Comparison of ENCODE assay signal across 8 mouse cellular contexts in genomic region chr6:122669406-122670200, GRCm38 (mm10). TPM values are rescaled to one million over a fixed set of nuclear protein-coding genes. Genes with fewer than 3 reads are reported as not detected.
DNase-seq lines count a peak whose midpoint lies in the region.

No protein-coding gene starts in this region.

- DNase-seq in adrenal gland, adult (ENCODE audit: inconsistent age in 2 of 2, low spot score in 1 of 2) = peak; percentile 83 to 97
- DNase-seq in embryo, embryonic 10.5 days (ENCODE audit: low spot score) = peak; percentile 99
- DNase-seq in gastrocnemius, postnatal 14 days = peak; percentile 88
- DNase-seq in induced T-regulatory cell, adult 2 months (ENCODE audit: low read depth) = peak; percentile 92
- DNase-seq in left cerebral cortex, adult 8-10 months (ENCODE audit: low spot score in 2 of 2) = peak; percentile 93 to 98
- peak; percentile 100 for DNase-seq in right cerebral cortex, adult 2 months (ENCODE audit: low spot score in 2 of 2)
- peak; percentile 78 for DNase-seq in urinary bladder, postnatal 10 days (ENCODE audit: low spot score)

- no peaks in the 10 kb centered on the region for H3K9me3 ChIP-seq in megakaryocyte, embryonic 14.5 days

- intact Hi-C loops in gastrocnemius, postnatal 14 days (cut with DNase I; ENCODE audit: low total_unique reads) = loop anchor here (5.0 kb wide), 2 partner anchors 48 to 118 kb away; no protein-coding TSS in a partner anchor

- no peaks in the 10 kb centered on the region for H3K36me3 ChIP-seq in megakaryocyte, embryonic 14.5 days (replicated peaks; ENCODE audit: low read length)

- H3K4me1 ChIP-seq in megakaryocyte, embryonic 14.5 days = peaks cover 6% of the 10 kb centered on the region

- peaks cover 21% of the 10 kb centered on the region for H3K27me3 ChIP-seq in megakaryocyte, embryonic 14.5 days (replicated peaks)

- peak overlapping the region; percentile 86 for H3K4me3 ChIP-seq in megakaryocyte, embryonic 14.5 days (replicated peaks)

RNA-seq across cellular contexts. Expression of gene Nanog, which starts 37.7 kb away (rescaled TPM):
- total RNA-seq in gastrocnemius, postnatal 14 days (2021) = not detected
- not detected for total RNA-seq in left cerebral cortex, adult 8-10 months (2022)
- polyA plus RNA-seq in megakaryocyte, embryonic 14.5 days (2012; ENCODE audit: insufficient read depth, low replicate concordance) = not detected in 2 replicates

RNA-seq across cellular contexts. Expression of gene Dppa3, which starts 43.4 kb away (rescaled TPM):
- not detected for total RNA-seq in gastrocnemius, postnatal 14 days (2021)
- not detected for total RNA-seq in left cerebral cortex, adult 8-10 months (2022)
- polyA plus RNA-seq in megakaryocyte, embryonic 14.5 days (2012; ENCODE audit: insufficient read depth, low replicate concordance) = not detected in 2 replicates

RNA-seq across cellular contexts. Expression of gene Gdf3, which starts 59.7 kb away (rescaled TPM):
- total RNA-seq in gastrocnemius, postnatal 14 days (2021) = not detected
- total RNA-seq in left cerebral cortex, adult 8-10 months (2022) = not detected
- 0.07 TPM in 1 of 2 replicates, not detected in the other for polyA plus RNA-seq in megakaryocyte, embryonic 14.5 days (2012; ENCODE audit: insufficient read depth, low replicate concordance)

Comparison
In these comparisons a context has a peak if more than half of its experiments do, and no peak if none do; other contexts are left out.
1. Peak in every context shown above with its lines: DNase-seq and H3K4me3 ChIP-seq.